Mouse (Mus musculus) brain, embryonic 14.5 days (tissue): ENCODE data around the gene Hddc3.

Experiments used
- CTCF ChIP-seq: fragments of 200-500 bp; IDR thresholded peaks from 2 replicates; pipeline ENCODE4 v1.5.1; 2012; ENCODE audit warnings: inconsistent platforms, mild to moderate bottlenecking, moderate library complexity, borderline replicate concordance; ENCODE audit not compliant: insufficient read depth, insufficient read length; ENCODE audit errors: extremely low read depth
- POLR2A ChIP-seq: fragments of 200-500 bp; IDR thresholded peaks from 2 replicates; pipeline ENCODE4 v1.6.1; 2012; ENCODE audit warnings: mild to moderate bottlenecking, inconsistent platforms, borderline replicate concordance; ENCODE audit not compliant: poor library complexity, insufficient read depth, insufficient read length, severe bottlenecking; ENCODE audit errors: extremely low read depth

DNA sequence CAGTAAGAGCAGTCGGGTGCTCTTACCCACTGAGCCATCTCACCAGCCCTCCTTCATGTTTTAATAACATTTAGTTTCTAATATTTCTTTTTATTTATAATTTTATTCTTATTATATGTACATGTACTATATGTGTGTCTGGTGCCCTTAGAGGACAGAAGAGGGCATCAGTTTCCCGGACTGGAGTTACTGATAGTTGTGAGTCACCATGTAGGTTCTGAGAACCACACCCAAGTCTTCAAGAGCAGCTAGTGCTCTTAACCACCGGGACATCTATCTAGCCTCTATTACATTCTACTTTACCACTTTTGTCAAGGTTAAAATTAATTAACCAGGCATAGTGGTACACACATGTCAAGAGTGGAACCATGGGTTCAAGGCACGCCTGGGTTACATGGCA lies 51.7 kb downstream of the Hddc3 start:
- TF ChIP-seq CTCF: no peak
- TF ChIP-seq POLR2A: no peak
